Mouse (Mus musculus): ENCODE measurements around the gene Pde7b. TPM values are rescaled to one million over a fixed set of nuclear protein-coding genes. Genes with fewer than 3 reads are reported as not detected.

The Pde7b gene
- polyA plus RNA-seq, 1 experiment: 0.70 TPM

DNA sequence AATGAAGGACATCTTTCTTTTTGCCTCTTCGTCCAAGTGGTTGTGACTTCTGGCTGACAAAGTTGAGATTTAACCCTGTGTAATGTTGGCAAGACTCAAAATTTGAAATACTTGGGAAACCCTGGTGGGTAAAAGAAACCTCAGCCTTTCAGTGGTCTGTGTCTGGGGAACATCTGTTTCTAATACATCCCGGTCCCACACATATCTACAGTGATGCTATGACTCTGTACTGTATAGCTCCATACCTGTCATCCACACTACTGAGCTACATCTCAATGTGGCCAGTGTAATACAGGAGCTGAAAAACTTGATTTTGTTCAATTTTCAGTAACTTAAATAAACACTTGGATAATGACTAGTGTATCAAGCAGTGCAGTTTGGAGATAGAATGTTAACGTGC is 216.4 kb downstream of the Pde7b start:
- no peak overlapping the region for H3K27ac ChIP-seq (ENCODE audit: control insufficient read depth, insufficient read depth, low read depth, low read length)
- TF ChIP-seq CTCF (IDR thresholded peaks at IDR 0.05; ENCODE audit: control insufficient read depth, insufficient read depth, insufficient replicate concordance, low read depth, low read length): no peak
- TF ChIP-seq POLR2A (IDR thresholded peaks at IDR 0.05; ENCODE audit: control insufficient read depth, low read depth, low read length): no peak

DNA sequence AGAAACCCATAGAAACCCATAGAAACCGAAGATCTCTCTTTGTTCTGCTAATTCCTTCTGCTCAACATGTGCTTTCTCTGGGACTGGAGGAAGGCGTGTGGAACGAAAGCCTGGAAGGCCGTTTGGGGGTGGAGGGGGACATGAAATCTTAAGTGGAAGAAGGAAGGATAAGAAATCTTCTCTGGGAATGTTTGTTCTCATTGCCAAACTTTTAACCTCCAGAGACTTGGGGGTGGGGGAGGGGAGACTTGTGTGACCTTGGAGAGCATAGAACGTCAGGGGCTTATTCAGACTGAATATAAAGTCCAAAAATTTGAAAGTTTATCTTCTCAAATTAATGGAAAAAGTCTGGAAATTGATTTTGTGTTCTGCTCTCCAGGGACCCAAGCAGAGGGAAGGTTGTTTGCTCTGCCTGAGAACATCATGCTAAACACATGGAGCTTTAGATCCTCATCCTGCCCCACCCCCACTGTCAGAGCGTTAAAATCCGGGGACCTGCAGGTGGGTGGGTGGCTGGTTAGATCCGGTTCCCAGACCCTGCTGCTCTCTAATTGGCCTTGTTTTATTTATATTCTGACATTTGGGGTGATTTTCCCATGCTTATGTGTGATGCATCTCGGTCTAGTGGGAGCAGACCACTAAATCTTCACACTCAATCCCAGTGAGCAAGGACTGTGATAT is 217.0 kb downstream of the Pde7b start:
- no peaks in the 10 kb centered on the region for H3K27me3 ChIP-seq (ENCODE audit: control insufficient read depth, insufficient read depth, low read length)
- no peaks in the 10 kb centered on the region for H3K4me1 ChIP-seq (ENCODE audit: control insufficient read depth, insufficient read depth, low read length)
- no peak overlapping the region for H3K27ac ChIP-seq (ENCODE audit: control insufficient read depth, insufficient read depth, low read depth, low read length)
- no peaks in the 10 kb centered on the region for H3K36me3 ChIP-seq (ENCODE audit: control insufficient read depth, insufficient read depth, low read length)
- H3K4me3 ChIP-seq (ENCODE audit: control insufficient read depth, low read depth, low read length): no peak overlapping the region
- no peak for TF ChIP-seq POLR2A (IDR thresholded peaks at IDR 0.05; ENCODE audit: control insufficient read depth, low read depth, low read length)
- no peak for TF ChIP-seq CTCF (IDR thresholded peaks at IDR 0.05; ENCODE audit: control insufficient read depth, insufficient read depth, insufficient replicate concordance, low read depth, low read length)

More for the DNA sequence above, 216.4 kb downstream of the Pde7b start:
- no peaks in the 10 kb centered on the region for H3K36me3 ChIP-seq (ENCODE audit: control insufficient read depth, insufficient read depth, low read length)
- H3K27me3 ChIP-seq (ENCODE audit: control insufficient read depth, insufficient read depth, low read length): no peaks in the 10 kb centered on the region
- H3K4me1 ChIP-seq (ENCODE audit: control insufficient read depth, insufficient read depth, low read length): no peaks in the 10 kb centered on the region
- no peak overlapping the region for H3K4me3 ChIP-seq (ENCODE audit: control insufficient read depth, low read depth, low read length)

DNA sequence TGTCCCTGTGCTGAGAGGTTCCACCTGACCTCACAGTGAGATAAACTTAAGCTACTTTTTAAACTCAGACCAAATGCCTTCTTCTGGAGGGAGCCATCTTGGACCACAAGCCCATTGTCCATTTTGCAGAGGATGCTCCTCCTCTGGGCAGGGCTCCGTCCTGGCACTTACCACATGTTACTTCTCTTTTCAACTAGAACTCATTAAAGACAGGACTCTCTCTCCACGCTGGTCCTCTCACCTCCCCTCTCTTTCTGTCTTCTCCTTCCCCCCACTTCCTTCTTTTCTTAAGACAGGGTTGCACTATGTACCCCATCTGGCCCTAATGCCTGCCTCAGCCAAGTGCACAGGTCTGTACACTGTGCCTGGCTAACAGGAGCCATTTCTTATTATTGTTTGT is 217.8 kb downstream of the Pde7b start:
- no peak for TF ChIP-seq CTCF (IDR thresholded peaks at IDR 0.05; ENCODE audit: control insufficient read depth, insufficient read depth, insufficient replicate concordance, low read depth, low read length)
- no peak for TF ChIP-seq POLR2A (IDR thresholded peaks at IDR 0.05; ENCODE audit: control insufficient read depth, low read depth, low read length)
- H3K27ac ChIP-seq (ENCODE audit: control insufficient read depth, insufficient read depth, low read depth, low read length): no peak overlapping the region
- H3K36me3 ChIP-seq (ENCODE audit: control insufficient read depth, insufficient read depth, low read length): no peaks in the 10 kb centered on the region

DNA sequence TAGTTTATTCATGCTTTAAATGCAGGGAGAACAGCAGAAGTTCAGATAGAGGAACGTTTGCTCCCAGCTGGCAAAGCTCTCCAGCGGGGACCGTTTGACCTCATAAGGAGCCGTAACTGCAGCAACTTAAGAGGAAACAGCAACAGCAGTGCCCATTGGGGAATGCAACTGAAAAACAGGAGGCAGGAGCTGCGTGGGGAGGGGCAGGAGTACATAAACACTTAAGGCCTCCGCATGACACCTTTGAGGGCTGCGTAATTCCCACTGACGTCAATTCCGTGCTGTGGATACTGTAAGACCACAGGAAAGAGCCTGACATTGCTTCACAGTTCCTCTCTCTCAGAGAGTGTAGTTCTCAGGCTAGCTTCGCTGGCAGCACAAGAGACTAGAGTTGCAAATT is 219.4 kb downstream of the Pde7b start:
- TF ChIP-seq CTCF (IDR thresholded peaks at IDR 0.05; ENCODE audit: control insufficient read depth, insufficient read depth, insufficient replicate concordance, low read depth, low read length) (no peak), POLR2A (IDR thresholded peaks at IDR 0.05; ENCODE audit: control insufficient read depth, low read depth, low read length) (no peak)
- no peak overlapping the region for H3K27ac ChIP-seq (ENCODE audit: control insufficient read depth, insufficient read depth, low read depth, low read length)
- no peak overlapping the region for H3K4me3 ChIP-seq (ENCODE audit: control insufficient read depth, low read depth, low read length)
- no peaks in the 10 kb centered on the region for H3K36me3 ChIP-seq (ENCODE audit: control insufficient read depth, insufficient read depth, low read length)
- H3K27me3 ChIP-seq (ENCODE audit: control insufficient read depth, insufficient read depth, low read length): no peaks in the 10 kb centered on the region
- H3K4me1 ChIP-seq (ENCODE audit: control insufficient read depth, insufficient read depth, low read length): peaks cover 3% of the 10 kb centered on the region; the same call in 1 of the 2 replicates

More for the DNA sequence above, 217.8 kb downstream of the Pde7b start:
- Histone ChIP-seq H3K4me3 (ENCODE audit: control insufficient read depth, low read depth, low read length) (no peak overlapping the region), H3K4me1 (ENCODE audit: control insufficient read depth, insufficient read depth, low read length) (peaks cover 3% of the 10 kb centered on the region; the same call in 1 of the 2 replicates), H3K27me3 (ENCODE audit: control insufficient read depth, insufficient read depth, low read length) (no peaks in the 10 kb centered on the region)

DNA sequence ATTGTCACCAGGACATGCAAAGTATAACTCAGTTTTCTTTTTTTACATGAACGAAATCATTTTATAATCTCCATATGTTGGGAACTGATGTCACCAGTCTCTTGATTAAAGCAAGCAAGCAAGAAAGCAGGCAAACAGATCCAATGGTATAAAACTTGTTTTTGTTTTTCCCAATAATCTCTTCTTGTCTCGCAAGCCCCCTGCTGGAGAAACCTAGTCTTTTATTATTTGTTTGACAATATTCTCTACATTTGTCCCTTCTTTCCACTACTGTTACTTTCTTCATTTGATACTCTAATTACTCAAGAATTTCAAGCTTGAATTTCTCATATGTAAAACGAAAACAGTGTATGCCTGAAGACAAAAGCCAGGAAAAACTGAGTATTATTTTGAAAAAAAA is 220.1 kb downstream of the Pde7b start:
- TF ChIP-seq POLR2A (IDR thresholded peaks at IDR 0.05; ENCODE audit: control insufficient read depth, low read depth, low read length) (no peak), CTCF (IDR thresholded peaks at IDR 0.05; ENCODE audit: control insufficient read depth, insufficient read depth, insufficient replicate concordance, low read depth, low read length) (no peak)
- H3K4me1 ChIP-seq (ENCODE audit: control insufficient read depth, insufficient read depth, low read length): peaks cover 3% of the 10 kb centered on the region; the same call in 1 of the 2 replicates
- no peaks in the 10 kb centered on the region for H3K36me3 ChIP-seq (ENCODE audit: control insufficient read depth, insufficient read depth, low read length)
- no peaks in the 10 kb centered on the region for H3K27me3 ChIP-seq (ENCODE audit: control insufficient read depth, insufficient read depth, low read length)
- no peak overlapping the region for H3K4me3 ChIP-seq (ENCODE audit: control insufficient read depth, low read depth, low read length)
- no peak overlapping the region for H3K27ac ChIP-seq (ENCODE audit: control insufficient read depth, insufficient read depth, low read depth, low read length)

DNA sequence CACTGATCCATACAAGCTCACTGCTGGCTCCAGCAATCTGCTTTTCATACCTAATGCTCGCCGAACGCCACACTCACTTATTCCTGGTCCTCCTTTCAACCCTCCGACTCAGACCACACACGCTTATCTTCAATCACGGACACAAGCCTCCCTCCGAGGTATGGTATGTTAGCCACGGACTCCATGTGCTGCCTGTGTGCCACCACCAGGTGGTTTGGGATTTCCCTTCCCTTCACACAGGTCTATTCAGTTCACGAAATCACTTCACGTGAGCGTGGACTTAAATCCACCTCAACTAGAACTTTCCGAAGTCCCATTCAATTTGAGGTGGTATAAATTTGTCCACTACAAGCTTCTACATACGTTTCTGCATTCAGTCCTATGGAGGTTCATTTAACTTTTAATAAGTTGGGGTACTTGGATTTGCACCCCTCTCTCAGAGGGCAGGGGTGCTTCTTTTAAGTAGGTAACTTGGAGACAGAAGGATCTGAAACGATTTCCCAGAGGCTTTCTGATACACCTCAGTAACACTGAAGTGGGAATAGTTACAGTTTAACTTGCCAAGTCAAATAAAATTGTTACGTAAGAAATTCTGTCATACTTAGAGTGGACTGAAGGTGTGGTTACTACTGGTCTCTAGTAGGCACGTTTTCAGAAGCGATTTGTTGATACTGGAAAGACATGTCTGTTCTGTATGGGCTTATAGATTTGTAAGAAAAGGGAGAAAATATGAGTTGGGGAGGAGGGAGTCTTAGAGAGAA is 221.4 kb downstream of the Pde7b start:
- H3K27me3 ChIP-seq (ENCODE audit: control insufficient read depth, insufficient read depth, low read length): no peaks in the 10 kb centered on the region
- no peak for TF ChIP-seq CTCF (IDR thresholded peaks at IDR 0.05; ENCODE audit: control insufficient read depth, insufficient read depth, insufficient replicate concordance, low read depth, low read length)
- TF ChIP-seq POLR2A (IDR thresholded peaks at IDR 0.05; ENCODE audit: control insufficient read depth, low read depth, low read length): no peak
- H3K27ac ChIP-seq (ENCODE audit: control insufficient read depth, insufficient read depth, low read depth, low read length): no peak overlapping the region
- H3K4me3 ChIP-seq (ENCODE audit: control insufficient read depth, low read depth, low read length): no peak overlapping the region
- peaks cover 3% of the 10 kb centered on the region; the same call in 1 of the 2 replicates for H3K4me1 ChIP-seq (ENCODE audit: control insufficient read depth, insufficient read depth, low read length)
- no peaks in the 10 kb centered on the region for H3K36me3 ChIP-seq (ENCODE audit: control insufficient read depth, insufficient read depth, low read length)

DNA sequence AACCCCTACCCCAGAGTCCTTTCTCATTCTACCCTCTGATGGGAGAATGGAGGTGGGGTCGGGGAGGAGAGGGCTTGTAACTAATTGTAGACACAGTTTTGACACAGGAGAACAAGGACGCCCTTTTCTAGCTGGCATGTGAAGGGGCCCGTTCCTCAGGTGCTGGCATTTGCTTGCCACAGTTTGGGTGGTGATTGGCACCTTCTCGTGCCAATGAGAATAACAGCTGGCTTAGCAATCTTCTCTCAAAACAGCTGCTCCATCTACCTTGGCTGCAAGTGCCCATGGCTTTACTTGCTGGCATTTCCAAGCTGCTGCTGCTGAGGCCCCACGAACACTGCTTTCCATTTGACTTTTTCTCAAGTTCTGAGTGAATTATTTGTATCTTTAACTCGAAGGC is 223.7 kb downstream of the Pde7b start:
- Histone ChIP-seq H3K4me1 (ENCODE audit: control insufficient read depth, insufficient read depth, low read length) (peaks cover 3% of the 10 kb centered on the region; the same call in 1 of the 2 replicates), H3K36me3 (ENCODE audit: control insufficient read depth, insufficient read depth, low read length) (no peaks in the 10 kb centered on the region), H3K4me3 (ENCODE audit: control insufficient read depth, low read depth, low read length) (no peak overlapping the region), H3K27me3 (ENCODE audit: control insufficient read depth, insufficient read depth, low read length) (no peaks in the 10 kb centered on the region), H3K27ac (ENCODE audit: control insufficient read depth, insufficient read depth, low read depth, low read length) (no peak overlapping the region)
- TF ChIP-seq POLR2A (IDR thresholded peaks at IDR 0.05; ENCODE audit: control insufficient read depth, low read depth, low read length) (no peak), CTCF (IDR thresholded peaks at IDR 0.05; ENCODE audit: control insufficient read depth, insufficient read depth, insufficient replicate concordance, low read depth, low read length) (no peak)
